Mouse (Mus musculus) hindbrain, postnatal 0 days (tissue): Measurements from ENCODE around the gene Tank. TPM values are rescaled to one million over a fixed set of nuclear protein-coding genes. Genes with fewer than 3 reads are reported as not detected.

Experiments
- ATAC-seq: fragments of 200-750 bp; cut with Nextera tagmentation; 2 replicates; pipeline ENCODE4 v1.8.0; 2017; ENCODE audit warnings: mild to moderate bottlenecking, moderate TSS enrichment, moderate library complexity
- DNase-seq: peaks from one replicate; pipeline ENCODE4 v3.0.0-alpha.2; 2015; ENCODE audit warnings: low spot score
- H3K27ac ChIP-seq: fragments of 300-500 bp; sonication (generic); 2 replicates; pipeline ENCODE4 v1.5.1; 2014; ENCODE audit warnings: mild to moderate bottlenecking
- H3K27me3 ChIP-seq: fragments of 300-500 bp; sonication (generic); 2 replicates; pipeline ENCODE4 v1.6.1; 2014; ENCODE audit warnings: low read length, mixed read lengths; ENCODE audit not compliant: insufficient read depth
- H3K36me3 ChIP-seq: fragments of 300-500 bp; sonication (generic); 2 replicates; pipeline ENCODE4 v1.6.1; 2014; ENCODE audit warnings: low read length, mixed read lengths; ENCODE audit not compliant: insufficient read depth
- H3K4me1 ChIP-seq: fragments of 300-500 bp; sonication (generic); 2 replicates; pipeline ENCODE4 v1.6.1; 2014; ENCODE audit warnings: antibody characterized with exemption, low read length, mixed read lengths; ENCODE audit not compliant: insufficient read depth
- H3K4me2 ChIP-seq: fragments of 300-500 bp; sonication (generic); 2 replicates; pipeline ENCODE4 v1.6.1; 2014; ENCODE audit warnings: low read depth, mild to moderate bottlenecking, low read length, moderate library complexity, mixed read lengths
- H3K4me3 ChIP-seq: fragments of 300-500 bp; sonication (generic); 2 replicates; pipeline ENCODE4 v1.5.1; 2014; ENCODE audit warnings: low read length
- H3K9ac ChIP-seq: fragments of 300-500 bp; sonication (generic); replicated peaks from 2 replicates; pipeline ENCODE4 v1.6.1; 2014; ENCODE audit warnings: mild to moderate bottlenecking, low read length, moderate library complexity, mixed read lengths
- H3K9me3 ChIP-seq: fragments of 300-500 bp; sonication (generic); 2 replicates; pipeline ENCODE4 v1.6.1; 2016; ENCODE audit warnings: low read length, mixed read lengths
- CTCF ChIP-seq: IDR thresholded peaks from 2 replicates; pipeline ENCODE4 v1.5.1; 2016; ENCODE audit warnings: antibody characterized with exemption, control low read depth, low read depth
- WGBS: fragments of 180-500 bp; shearing (Covaris S2); extraction: QIAGEN DNeasy Blood & Tissue Kit; methylation state at CpG from one replicate; pipeline ENCODE4 v1.1.7; 2014; 5-methylcytosine and 5-hydroxymethylcytosine counted together
- polyA plus RNA-seq: library from polyadenylated mRNA; unstranded; fragments of >200 nt; fragmentation: Nextera tagmentation; extraction: Ambion mirVana; gene quantifications from 2 replicates; pipeline ENCODE4 v1.2.1, GENCODE M21; 2015
- total RNA-seq: library from RNA; depleted of rRNA; stranded (reverse); fragments of >200 nt; gene quantifications from 2 replicates; pipeline ENCODE4 v1.2.3, GENCODE M21; 2014; rRNA removed

Gene Tank
- total and polyA plus RNA-seq, 2 experiments from 2014 or later, result 19.2 to 25.2 TPM

GRCm38 (mm10) chr2:61667420-61667819 lies 89.0 kb downstream of the Tank start:
- ATAC-seq (no peak), DNase-seq (no peak)
- Histone ChIP-seq H3K36me3 (no peaks in the 10 kb centered on the region), H3K27me3 (no peaks in the 10 kb centered on the region), H3K27ac (no peak overlapping the region), H3K9ac (no peak overlapping the region), H3K9me3 (no peaks in the 10 kb centered on the region), H3K4me2 (no peak overlapping the region), H3K4me3 (no peak overlapping the region), H3K4me1 (no peaks in the 10 kb centered on the region)
- WGBS, result 79% methylated on average over 7 of the region's 7 CpGs
- no peak for TF ChIP-seq CTCF

GRCm38 (mm10) chr2:61668260-61668659 lies 89.9 kb downstream of the Tank start:
- no peak overlapping the region for H3K27ac ChIP-seq
- H3K4me2 ChIP-seq, result no peak overlapping the region
- peak; percentile 32 for DNase-seq
- no peaks in the 10 kb centered on the region for H3K27me3 ChIP-seq
- no peaks in the 10 kb centered on the region for H3K4me1 ChIP-seq
- H3K36me3 ChIP-seq, result no peaks in the 10 kb centered on the region
- ATAC-seq, result no peak
- 29% methylated on average over 4 of the region's 4 CpGs for WGBS
- no peak overlapping the region for H3K9ac ChIP-seq
- no peak overlapping the region for H3K4me3 ChIP-seq
- TF ChIP-seq CTCF, result peak; percentile 58
- H3K9me3 ChIP-seq, result no peaks in the 10 kb centered on the region

- no peaks in the 10 kb centered on the region for H3K4me1 ChIP-seq
- no peak overlapping the region for H3K4me3 ChIP-seq
- WGBS, result 94% methylated on average over 3 of the region's 3 CpGs
- no peak for ATAC-seq
- TF ChIP-seq CTCF, result no peak
- H3K9ac ChIP-seq, result no peak overlapping the region
- no peaks in the 10 kb centered on the region for H3K9me3 ChIP-seq
- DNase-seq, result no peak
- no peak overlapping the region for H3K4me2 ChIP-seq
- no peak overlapping the region for H3K27ac ChIP-seq
- no peaks in the 10 kb centered on the region for H3K27me3 ChIP-seq
- no peaks in the 10 kb centered on the region for H3K36me3 ChIP-seq
These were observed 96.2 kb downstream of the Tank start for GRCm38 (mm10) chr2:61674555-61674954.

- no peak overlapping the region for H3K4me2 ChIP-seq
- H3K4me3 ChIP-seq, result no peak overlapping the region
- no peak overlapping the region for H3K27ac ChIP-seq
- TF ChIP-seq CTCF, result no peak
- H3K9me3 ChIP-seq, result no peaks in the 10 kb centered on the region
- H3K27me3 ChIP-seq, result no peaks in the 10 kb centered on the region
- no peak for DNase-seq
- 90% methylated on average over 1 of the region's 1 CpGs for WGBS
- no peak overlapping the region for H3K9ac ChIP-seq
- H3K36me3 ChIP-seq, result no peaks in the 10 kb centered on the region
- no peaks in the 10 kb centered on the region for H3K4me1 ChIP-seq
- ATAC-seq, result no peak
These were observed 103.2 kb downstream of the Tank start for GRCm38 (mm10) chr2:61681572-61681971.

GRCm38 (mm10) chr2:61686533-61686932 lies 108.1 kb downstream of the Tank start:
- no peaks in the 10 kb centered on the region for H3K36me3 ChIP-seq
- H3K9ac ChIP-seq, result no peak overlapping the region
- TF ChIP-seq CTCF, result no peak
- H3K27ac ChIP-seq, result no peak overlapping the region
- no peaks in the 10 kb centered on the region for H3K27me3 ChIP-seq
- 87% methylated on average over 1 of the region's 1 CpGs for WGBS
- no peak overlapping the region for H3K4me2 ChIP-seq
- no peak overlapping the region for H3K4me3 ChIP-seq
- ATAC-seq, result no peak
- DNase-seq, result no peak
- no peaks in the 10 kb centered on the region for H3K9me3 ChIP-seq
- no peaks in the 10 kb centered on the region for H3K4me1 ChIP-seq

GRCm38 (mm10) chr2:61689086-61689485 lies 110.7 kb downstream of the Tank start:
- H3K36me3 ChIP-seq, result no peaks in the 10 kb centered on the region
- no peak overlapping the region for H3K4me2 ChIP-seq
- DNase-seq (no peak), ATAC-seq (no peak)
- no peak for TF ChIP-seq CTCF
- no peaks in the 10 kb centered on the region for H3K4me1 ChIP-seq
- H3K27ac ChIP-seq, result no peak overlapping the region
- WGBS, result 91% methylated on average over 3 of the region's 3 CpGs
- no peak overlapping the region for H3K9ac ChIP-seq
- no peaks in the 10 kb centered on the region for H3K27me3 ChIP-seq
- no peaks in the 10 kb centered on the region for H3K9me3 ChIP-seq
- H3K4me3 ChIP-seq, result no peak overlapping the region

Other genes starting within 250 kb of the Tank start
- gene Psmd14, start 133.1 kb downstream of the Tank start, total RNA-seq, result 84.3 and 93.1 TPM in 2 replicates
- 200 TPM in 2 replicates for gene Psmd14, start 133.1 kb downstream of the Tank start, polyA plus RNA-seq
- gene Tbr1, start 224.3 kb downstream of the Tank start, total RNA-seq, result 0.58 and 1.1 TPM in 2 replicates
- gene Tbr1, start 224.3 kb downstream of the Tank start, polyA plus RNA-seq, result 0.48 and 0.50 TPM in 2 replicates